Mouse (Mus musculus): Measurements from ENCODE around the gene H2-Q7.
"Not testable (repeated sequence)": the region's sequence is repeated elsewhere in the genome, so short reads cannot be mapped to it uniquely, and the experiment has no call there.

H2-Q7 gene

DNA sequence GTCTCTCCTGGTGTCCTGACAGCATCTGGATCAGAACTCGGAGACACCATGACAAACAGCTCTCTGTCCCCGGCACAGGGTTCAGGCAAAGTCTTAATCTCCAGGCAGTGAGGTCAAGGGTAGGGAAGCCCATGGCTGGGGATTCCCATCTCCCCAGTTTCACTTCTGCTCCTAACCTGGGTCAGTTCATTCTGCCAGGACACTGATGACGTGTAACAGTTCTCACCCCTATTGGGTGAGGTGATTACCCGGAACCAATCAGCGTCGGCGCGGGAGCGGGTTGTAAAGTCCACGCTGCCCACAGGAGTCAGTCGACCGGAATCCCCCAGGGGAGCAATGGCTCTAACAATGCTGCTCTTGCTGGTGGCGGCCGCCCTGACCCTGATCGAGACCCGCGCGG lies at the start of gene H2-Q7:
Gene H2-Q7, plus strand, starts transcription at position 271 of the 400 bp plus-strand sequence.
- DNase-seq (ENCODE audit: low spot score in 2 of 2): peak; percentile 26 to 81

DNA sequence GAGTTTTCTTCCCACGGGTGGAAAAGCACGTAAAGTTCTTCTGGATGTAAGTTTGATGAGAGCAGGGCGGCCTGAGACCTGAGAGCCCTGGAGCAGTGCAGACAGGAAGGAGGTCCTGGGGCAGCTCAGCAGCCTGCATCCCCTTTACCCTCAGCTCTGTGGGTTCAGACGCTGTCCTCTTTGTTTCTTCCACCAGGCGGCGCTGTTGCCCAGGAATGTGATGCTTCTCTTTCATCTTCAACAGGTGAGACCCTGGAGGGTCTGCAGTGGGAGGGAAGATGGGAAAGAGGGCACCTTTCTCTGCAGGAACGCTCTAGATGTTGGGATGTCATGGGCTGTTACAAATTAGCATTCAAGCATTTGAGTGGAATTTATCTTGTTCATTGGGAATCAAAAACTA lies 49.2 kb upstream of the H2-Q7 start:
- DNase-seq (ENCODE audit: low spot score in 2 of 2): not testable (repeated sequence)

DNA sequence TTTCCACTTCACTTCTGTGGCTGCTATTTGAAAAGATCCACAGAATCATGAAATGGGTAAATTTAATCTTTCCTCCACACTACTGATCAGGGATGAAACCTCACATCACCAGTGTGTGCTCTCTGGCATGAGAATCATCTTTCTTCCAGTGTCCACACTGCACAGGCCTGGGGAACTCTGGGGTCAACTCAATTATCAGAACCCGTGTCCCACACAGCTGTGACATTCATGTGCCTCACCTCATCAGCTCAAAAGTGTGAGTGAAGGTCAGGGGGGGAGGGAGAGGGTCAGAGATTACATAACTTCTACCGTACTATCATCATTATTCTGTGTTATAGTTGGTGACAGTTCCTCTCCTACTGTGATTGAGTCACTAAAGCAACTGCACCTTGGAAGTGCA lies 46.3 kb upstream of the H2-Q7 start:
- not testable (repeated sequence) for DNase-seq (ENCODE audit: low spot score in 2 of 2)

DNA sequence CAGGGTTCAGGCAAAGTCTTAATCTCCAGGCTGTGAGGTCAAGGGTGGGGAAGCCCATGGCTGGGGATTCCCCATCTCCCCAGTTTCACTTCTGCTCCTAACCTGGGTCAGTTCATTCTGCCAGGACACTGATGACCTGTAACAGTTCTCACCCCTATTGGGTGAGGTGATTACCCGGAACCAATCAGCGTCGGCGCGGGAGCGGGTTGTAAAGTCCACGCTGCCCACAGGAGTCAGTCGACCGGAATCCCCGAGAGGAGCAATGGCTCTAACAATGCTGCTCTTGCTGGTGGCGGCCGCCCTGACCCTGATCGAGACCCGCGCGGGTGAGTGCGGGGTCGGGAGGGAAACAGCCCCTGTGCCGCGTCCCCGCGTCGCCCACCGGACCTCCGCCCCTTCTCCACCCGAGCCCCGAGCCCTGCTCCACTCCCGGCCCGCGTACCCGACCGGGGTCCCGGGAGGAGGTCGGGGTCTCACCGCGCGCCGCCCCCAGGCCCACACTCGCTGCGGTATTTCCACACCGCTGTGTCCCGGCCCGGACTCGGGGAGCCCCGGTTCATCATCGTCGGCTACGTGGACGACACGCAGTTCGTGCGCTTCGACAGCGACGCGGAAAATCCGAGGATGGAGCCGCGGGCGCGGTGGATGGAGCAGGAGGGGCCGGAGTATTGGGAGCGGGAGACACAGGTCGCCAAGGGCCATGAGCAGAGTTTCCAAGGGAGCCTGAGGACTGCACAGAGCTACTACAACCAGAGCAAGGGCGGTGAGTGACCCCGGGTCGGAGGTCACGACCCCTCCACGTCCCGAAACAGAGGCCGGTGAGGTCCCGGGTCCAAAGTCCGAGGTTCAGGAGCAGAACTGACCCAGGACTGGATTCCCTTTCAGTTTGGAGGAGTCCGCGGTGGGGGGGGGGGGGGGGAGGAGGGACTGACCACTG lies 44.8 kb upstream of the H2-Q7 start:
- DNase-seq (ENCODE audit: low spot score in 2 of 2): not testable (repeated sequence)

DNA sequence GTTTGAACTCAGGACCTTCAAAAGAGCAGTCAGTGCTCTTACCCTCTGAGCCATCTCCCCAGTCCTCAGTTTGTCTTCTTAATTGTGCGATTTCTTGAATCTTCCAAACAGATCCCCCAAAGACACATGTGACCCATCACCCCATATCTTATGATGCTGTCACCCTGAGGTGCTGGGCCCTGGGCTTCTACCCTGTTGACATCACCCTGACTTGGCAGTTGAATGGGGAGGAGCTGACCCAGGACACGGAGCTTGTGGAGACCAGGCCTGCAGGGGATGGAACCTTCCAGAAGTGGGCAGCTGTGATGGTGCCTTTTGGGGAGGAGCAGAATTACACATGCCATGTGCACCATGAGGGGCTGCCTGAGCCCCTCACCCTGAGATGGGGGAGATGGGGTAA lies 42.0 kb upstream of the H2-Q7 start:
- not testable (repeated sequence) for DNase-seq (ENCODE audit: low spot score in 2 of 2)

DNA sequence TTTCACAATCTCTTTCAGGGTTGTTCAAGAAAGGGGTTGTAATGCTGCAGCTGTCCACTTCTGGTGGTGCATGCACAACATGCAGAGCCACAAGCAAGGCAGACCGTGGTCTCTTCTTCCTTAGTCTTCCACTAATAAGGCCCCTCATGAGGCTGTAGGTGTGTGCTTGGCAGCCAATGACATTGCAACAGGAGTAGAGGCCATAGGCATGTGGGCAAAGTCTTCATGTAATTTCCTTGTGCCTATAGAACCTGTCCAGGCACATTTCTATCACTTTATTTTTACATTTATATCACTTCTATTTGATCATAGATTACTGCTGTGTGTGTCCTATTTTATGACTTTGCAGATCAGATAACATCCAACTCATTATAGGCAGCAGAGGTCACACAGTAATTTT lies 25.9 kb upstream of the H2-Q7 start:
- DNase-seq (ENCODE audit: low spot score in 2 of 2): not testable (repeated sequence)

DNA sequence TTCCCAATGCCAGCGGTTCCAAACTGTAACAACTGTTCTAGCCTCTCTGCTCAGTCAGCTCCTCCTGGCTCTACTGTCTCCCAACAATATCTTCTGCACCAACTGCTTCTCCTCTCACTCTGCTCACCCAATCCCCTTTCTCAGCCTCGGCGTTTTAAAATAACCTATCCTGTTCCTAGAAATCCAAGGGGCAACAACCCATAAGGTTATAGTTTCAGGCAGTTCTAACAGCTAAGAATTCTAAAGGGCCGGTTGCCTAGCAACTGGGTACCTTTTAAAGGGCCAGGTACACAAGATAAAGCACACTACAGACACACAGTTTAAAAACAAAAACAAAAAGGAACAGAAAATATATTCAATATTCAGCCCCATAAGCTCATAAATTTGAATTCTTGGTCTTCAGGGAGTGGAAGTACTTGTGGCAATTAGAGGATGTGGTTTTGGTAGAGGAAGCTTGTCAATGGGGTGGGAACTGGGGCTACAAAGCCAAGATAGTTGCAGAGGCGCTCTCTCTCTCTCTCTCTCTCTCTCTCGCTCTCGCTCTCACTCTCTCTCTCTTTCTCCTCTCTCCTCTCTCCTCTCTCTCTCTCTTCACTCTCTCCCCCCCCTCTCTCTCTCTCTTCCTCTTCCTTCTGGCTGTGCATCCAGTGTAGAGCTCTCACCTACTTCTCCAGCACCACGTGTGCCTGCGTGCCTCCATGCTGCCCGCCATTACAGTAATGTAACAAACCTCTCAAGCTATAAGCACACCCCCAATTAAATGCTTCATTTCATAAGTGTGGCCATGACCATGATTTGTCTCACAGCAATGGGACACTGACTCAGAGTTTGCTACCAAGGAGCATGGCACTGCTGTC lies 23.5 kb upstream of the H2-Q7 start:
- DNase-seq (ENCODE audit: low spot score in 2 of 2): not testable (repeated sequence)

DNA sequence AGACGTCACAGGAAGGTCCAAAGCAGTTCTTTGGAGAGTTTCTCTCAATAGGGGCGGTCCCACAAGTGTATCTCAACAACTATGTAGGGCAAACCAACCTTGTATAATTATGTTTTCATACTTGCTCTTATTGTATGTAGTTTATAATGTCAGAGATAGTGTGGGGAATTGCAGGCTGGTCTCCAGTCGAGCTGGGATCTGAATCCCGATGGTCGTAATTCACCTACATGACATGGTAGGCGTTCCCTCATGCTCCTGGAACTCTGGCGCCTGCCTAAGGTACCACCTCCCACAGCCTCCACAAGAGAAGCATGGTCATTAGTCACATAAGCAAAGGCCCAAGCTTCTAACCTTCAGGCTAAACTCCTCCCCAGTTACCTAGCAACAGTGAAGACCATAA lies 20.2 kb upstream of the H2-Q7 start:
- no peak for DNase-seq (ENCODE audit: low spot score in 2 of 2)

DNA sequence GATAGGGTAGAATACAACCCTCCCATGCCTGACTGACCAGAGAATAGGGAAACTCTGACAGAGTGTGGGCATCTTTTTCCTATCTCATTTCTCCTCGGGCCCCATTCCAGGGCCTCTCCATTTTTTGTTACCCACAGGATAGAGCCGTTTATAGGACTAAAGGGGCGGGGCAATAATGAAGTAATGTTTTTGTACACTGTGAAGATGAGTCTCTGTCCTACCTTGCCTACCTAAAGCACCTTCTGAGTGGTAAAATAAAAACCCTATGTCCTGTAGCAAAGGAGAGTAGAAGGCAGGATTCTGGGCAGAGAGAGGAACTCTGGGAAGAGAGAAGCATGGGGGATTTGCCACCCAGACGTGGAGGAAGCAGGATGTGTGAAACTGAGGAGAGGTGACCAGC lies 19.4 kb upstream of the H2-Q7 start:
- DNase-seq (ENCODE audit: low spot score in 2 of 2): not testable (repeated sequence)

DNA sequence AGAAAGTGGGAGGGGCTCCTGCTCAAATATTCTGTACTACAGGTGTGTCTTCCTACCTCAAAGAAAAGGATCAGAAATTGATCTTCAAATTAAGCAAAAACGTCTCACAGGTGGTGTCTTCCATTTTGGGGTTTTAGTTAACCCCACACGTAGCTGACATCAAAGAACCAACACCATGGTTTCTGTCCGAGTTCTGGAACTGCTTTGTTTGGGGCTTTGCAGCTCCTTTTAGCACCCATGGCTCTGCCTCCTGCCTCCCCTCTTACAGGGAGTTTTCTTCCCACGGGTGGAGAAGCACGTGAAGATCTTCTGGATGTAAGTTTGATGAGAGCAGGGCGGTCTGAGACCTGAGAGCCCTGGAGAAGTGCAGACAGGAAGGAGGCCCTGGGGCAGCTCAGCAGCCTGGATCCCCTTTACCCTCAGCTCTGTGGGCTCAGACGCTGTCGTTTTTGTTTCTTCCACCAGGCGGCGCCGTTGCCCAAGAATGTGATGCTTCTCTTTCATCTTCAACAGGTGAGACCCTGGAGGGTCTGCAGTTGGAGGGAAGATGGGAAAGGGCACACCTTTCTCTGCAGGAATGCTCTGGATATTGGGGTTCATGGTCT lies 18.6 kb upstream of the H2-Q7 start:
- not testable (repeated sequence) for DNase-seq (ENCODE audit: low spot score in 2 of 2)

DNA sequence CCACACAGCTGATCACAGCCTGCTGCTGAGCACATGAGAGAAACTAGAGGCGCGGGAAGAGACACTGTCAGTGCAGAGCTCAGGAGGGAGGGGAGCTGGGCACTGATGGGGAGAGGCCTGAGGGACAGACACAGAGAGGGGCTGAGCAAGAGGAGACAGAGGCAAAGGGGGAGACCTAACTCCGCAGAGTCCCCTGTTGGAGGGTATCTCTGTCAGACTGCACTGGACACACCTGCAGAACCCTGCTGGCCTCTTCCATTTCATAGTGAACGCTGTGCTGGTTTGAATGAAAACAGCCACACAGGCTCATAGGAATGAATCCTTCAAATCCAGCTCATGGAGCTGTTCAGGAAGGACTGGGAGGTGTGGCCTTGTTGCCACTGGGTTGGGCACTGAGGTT lies 17.6 kb upstream of the H2-Q7 start:
- not testable (repeated sequence) for DNase-seq (ENCODE audit: low spot score in 2 of 2)

DNA sequence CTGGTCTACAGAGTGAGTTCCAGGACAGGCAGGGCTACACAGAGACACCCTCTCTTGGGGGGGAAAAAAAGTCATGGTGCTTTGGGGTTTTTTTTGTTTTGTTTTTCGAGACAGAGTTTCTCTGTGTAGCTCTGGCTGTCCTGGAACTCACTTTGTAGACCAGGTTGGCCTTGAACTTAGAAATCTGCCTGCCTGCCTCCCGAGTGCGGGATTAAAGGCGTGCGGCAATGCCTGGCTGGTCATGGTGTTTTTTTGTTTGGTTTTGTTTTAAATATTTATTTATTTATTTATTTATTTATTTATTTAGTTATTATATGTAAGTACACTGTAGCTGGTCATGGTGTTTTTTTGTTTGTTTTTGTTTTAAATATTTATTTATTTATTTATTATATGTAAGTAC lies 16.6 kb upstream of the H2-Q7 start:
- not testable (repeated sequence) for DNase-seq (ENCODE audit: low spot score in 2 of 2)

DNA sequence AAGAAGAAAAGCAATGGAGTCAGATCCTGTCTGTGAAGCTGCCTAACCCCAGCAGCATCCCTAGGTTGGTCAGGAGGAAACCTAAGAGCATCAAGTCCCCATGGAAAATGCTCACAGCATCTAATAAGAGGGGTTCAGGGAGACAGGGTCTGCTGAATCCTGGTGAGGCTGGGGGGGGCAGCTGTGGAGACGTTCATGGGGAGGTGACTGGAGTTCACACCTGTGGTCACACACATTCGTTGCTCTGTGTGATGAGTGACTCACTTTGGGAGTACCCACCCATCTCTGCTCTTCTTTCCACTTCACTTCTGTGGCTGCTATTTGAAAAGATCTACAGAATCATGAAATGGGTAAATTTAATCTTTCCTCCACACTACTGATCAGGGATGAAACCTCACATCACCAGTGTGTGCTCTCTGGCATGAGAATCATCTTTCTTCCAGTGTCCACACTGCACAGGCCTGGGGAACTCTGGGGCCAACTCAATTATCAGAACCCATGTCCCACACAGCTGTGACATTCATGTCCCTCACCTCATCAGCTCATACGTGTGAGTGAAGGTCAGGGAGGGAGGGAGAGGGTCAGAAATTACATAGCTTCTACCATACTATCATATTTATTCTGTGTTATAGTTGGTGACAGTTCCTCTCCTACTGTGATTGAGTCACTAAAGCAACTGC lies 15.7 kb upstream of the H2-Q7 start:
- DNase-seq (ENCODE audit: low spot score in 2 of 2): not testable (repeated sequence)

DNA sequence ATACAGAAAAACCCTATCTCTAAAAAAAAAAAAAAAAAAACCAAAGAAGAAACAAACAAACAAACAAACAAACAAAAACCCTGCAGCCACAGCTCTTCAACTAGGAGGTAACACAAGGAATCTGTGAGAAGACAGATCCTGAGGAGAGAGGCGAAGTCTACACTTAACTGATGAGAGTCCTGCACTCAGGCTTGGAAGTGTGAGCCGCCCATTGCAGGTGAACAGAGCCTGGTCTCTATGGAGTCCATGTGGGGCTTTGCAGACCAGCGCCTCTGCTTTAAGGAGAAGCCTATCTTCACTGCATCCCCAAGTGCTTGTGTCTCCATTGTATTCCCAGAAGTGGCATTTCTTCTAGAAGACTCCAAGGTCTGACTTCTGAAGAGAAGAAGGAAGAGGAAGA lies 14.8 kb upstream of the H2-Q7 start:
- DNase-seq (ENCODE audit: low spot score in 2 of 2): not testable (repeated sequence)

DNA sequence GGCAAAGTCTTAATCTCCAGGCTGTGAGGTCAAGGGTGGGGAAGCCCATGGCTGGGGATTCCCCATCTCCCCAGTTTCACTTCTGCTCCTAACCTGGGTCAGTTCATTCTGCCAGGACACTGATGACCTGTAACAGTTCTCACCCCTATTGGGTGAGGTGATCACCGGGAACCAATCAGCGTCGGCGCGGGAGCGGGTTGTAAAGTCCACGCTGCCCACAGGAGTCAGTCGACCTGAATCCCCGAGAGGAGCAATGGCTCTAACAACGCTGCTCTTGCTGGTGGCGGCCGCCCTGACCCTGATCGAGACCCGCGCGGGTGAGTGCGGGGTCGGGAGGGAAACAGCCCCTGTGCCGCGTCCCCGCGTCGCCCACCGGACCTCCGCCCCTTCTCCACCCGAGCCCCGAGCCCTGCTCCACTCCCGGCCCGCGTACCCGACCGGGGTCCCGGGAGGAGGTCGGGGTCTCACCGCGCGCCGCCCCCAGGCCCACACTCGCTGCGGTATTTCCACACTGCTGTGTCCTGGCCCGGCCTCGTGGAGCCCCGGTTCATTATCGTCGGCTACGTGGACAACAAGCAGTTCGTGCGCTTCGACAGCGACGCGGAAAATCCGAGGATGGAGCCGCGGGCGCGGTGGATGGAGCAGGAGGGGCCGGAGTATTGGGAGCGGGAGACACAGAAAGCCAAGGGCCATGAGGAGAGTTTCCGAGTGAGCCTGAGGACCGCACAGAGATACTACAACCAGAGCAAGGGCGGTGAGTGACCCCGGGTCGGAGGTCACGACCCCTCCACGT lies 14.1 kb upstream of the H2-Q7 start, which contains the start of gene H2-Q6:
Gene H2-Q6, plus strand, starts transcription at position 227 of the 793 bp plus-strand sequence.
- DNase-seq (ENCODE audit: low spot score in 2 of 2): peak in 1 of 2 experiments; percentile 40

DNA sequence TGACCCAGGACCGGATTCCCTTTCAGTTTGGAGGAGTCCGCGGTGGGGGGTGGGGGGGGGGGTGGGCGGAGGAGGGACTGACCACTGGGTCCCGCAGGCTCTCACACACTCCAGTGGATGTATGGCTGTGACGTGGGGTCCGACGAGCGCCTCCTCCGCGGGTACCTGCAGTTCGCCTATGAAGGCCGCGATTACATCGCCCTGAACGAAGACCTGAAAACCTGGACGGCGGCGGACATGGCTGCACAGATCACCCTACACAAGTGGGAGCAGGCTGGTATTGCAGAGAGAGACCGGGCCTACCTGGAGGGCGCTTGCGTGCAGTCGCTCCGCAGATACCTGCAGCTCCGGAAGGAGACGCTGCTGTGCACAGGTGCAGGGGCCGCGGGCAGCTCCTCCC lies 13.5 kb upstream of the H2-Q7 start:
- not testable (repeated sequence) for DNase-seq (ENCODE audit: low spot score in 2 of 2)

DNA sequence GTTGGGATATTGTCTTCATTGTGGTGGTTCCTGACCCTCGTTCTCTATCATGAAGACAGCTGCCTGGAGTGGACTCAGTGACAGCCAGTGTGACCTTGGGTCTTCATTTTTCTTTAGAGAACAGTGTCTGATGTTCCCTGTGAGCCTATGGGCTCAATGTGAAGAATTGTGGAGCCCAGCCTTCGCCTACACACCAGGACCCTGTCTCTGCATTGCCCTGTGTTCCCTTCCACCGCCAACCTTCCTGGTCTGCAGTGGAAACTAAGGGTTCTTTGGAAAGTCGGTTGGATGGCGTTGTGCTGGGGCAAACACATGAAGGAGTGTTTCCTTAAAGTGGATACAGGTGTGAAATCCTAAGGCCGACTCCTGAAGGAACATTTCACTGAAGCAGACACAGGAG lies 10.1 kb upstream of the H2-Q7 start:
- DNase-seq (ENCODE audit: low spot score in 2 of 2): not testable (repeated sequence)

DNA sequence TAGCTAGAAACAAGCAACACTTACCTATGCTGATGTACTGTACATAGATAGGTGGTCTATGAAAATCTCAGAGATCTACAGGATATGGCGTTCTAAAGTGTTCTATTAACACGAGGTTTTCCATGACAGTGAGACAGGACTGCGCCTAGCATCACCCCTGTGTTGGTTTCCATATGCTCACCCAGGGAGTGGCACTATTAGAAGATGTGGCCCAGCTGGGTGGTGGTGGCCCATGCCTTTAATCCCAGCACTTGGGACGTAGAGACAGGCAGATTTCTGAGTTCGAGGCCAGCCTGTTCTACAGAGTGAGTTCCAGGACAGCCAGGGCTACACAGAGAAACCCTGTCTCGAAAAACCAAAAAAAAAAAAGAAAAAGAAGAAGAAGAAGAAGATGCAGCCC lies 8.3 kb upstream of the H2-Q7 start:
- not testable (repeated sequence) for DNase-seq (ENCODE audit: low spot score in 2 of 2)

DNA sequence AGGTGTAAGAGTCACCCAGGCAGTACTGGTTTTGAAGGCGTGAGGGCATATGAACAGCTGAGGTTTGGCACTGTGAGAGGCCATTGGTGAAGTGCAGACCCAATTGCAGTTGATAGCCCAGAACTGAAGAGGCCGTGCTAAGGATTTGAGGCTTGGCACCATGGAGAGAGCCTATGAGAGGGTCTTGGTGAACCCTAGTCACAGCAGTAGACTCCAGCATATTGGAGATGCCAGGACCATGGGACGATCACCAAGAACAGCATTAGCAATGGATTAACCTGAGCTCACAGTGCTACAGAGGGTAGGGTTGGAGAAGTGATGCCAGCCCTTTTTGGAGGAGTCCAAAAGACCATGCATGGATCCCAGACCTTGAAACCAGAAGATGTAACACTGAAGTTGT lies 6.8 kb upstream of the H2-Q7 start:
- DNase-seq (ENCODE audit: low spot score in 2 of 2): not testable (repeated sequence)

DNA sequence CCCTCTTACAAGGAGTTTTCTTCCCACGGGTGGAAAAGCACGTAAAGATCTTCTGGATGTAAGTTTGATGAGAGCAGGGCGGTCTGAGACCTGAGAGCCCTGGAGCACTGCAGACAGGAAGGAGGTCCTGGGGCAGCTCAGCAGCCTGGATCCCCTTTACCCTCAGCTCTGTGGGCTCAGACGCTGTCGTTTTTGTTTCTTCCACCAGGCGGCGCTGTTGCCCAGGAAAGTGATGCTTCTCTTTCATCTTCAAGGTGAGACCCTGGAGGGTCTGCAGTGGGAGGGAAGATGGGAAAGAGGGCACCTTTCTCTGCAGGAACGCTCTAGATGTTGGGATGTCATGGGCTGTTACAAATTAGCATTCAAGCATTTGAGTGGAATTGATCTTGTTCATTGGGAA lies 4.1 kb upstream of the H2-Q7 start:
- not testable (repeated sequence) for DNase-seq (ENCODE audit: low spot score in 2 of 2)
